Mouse (Mus musculus) colon, adult 2 months (tissue): ENCODE measurements around the gene Paqr7. TPM values are rescaled to one million over a fixed set of nuclear protein-coding genes. Genes with fewer than 3 reads are reported as not detected.

Experiments
- polyA plus RNA-seq: library from polyadenylated mRNA; depleted of rRNA; stranded (reverse); fragments of >200 nt; gene quantifications from 2 replicates; pipeline ENCODE4 v1.2.3, GENCODE M21; 2012; rRNA removed

The Paqr7 gene
- 18.1 and 20.5 TPM in 2 replicates for polyA plus RNA-seq

DNA sequence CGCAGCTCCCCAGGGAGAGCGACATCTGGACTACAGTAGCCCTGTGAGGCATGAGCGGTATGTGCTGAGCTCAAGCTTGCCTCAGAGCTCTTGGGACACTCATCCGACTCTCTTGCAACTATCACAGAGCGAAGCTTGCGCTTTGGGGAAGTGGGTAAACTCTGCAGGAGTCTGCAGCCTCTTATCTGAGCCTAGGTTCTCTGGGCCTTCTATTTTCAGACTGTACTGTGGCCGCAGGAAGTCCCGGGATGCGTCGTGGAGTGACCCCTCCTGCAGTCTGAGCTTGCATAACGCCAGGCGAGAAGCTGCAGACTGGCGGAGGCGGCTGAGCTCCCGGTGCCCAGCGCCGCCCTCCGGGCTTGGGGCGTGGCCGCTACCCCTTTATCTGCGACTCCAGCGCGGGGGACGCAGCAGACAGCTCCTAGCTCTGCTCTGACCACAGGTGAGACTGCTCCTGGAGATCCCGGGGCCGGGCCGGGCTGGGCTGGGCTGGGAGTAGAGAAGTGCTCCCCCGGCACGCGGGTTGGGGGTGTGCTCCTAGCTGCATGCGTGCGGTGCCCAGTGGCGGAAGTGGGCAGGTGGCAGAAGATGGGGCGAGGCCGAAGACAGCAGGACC, at the start of gene Paqr7:
Gene Paqr7, plus strand, starts transcription at position 103 of the 616 bp plus-strand sequence.

DNA sequence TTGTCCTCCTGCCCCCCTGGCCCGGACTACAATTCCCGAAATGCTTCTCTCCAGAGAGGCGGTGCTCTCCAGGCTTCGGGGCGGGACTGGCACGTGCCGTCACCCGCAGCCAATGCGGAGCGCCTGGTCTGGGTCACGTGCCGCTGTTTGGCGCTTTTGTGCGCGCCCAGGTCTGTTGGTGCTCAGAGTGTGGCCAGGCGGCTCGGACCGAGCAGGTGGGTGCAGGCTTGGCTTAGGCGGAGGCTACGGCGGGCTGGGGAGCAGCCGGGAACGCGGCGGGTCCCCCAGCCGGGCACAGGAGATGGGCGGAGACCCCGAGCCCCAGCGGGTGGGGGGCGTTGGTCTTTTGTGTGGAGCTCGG, 28.3 kb upstream of the Paqr7 start, which contains the start of gene Stmn1:
Gene Stmn1, plus strand, starts transcription at position 106 of the 361 bp plus-strand sequence.

GRCm38 (mm10) chr4:134510845-134511411, 14.4 kb downstream of the Paqr7 start, which contains the start of gene Aunip:
Aunip (plus strand) TSS chr4:134510999.

GRCm38 (mm10) chr4:134534932-134535786, 38.7 kb downstream of the Paqr7 start, which contains the start of gene Mtfr1l:
Mtfr1l (minus strand) TSS chr4:134535387.

GRCm38 (mm10) chr4:134551494-134552316, 55.2 kb downstream of the Paqr7 start, which contains the start of gene Selenon:
Selenon (minus strand) TSS chr4:134552166.

Other genes with a start within 250 kb of the Paqr7 start
- not detected in 2 replicates for gene Gm30191, start 249.8 kb upstream of the Paqr7 start, polyA plus RNA-seq
- gene Grrp1, start 242.6 kb upstream of the Paqr7 start, polyA plus RNA-seq: 9.7 and 12.6 TPM in 2 replicates
- gene Pdik1l, start 208.8 kb upstream of the Paqr7 start, polyA plus RNA-seq: 2.1 and 3.5 TPM in 2 replicates
- not detected in 2 replicates for gene Trim63, start 181.6 kb upstream of the Paqr7 start, polyA plus RNA-seq
- 0.24 and 0.33 TPM in 2 replicates for gene Slc30a2, start 153.5 kb upstream of the Paqr7 start, polyA plus RNA-seq
- 0.56 and 2.1 TPM in 2 replicates for gene Extl1, start 112.8 kb upstream of the Paqr7 start, polyA plus RNA-seq
- gene Pafah2, start 100.4 kb upstream of the Paqr7 start, polyA plus RNA-seq: 46.8 and 53.2 TPM in 2 replicates
- 11.4 and 14.9 TPM in 2 replicates for gene Stmn1, start 28.4 kb upstream of the Paqr7 start, polyA plus RNA-seq
- gene Aunip, start 14.3 kb downstream of the Paqr7 start, polyA plus RNA-seq: 0.49 and 0.51 TPM in 2 replicates
- 58.4 and 63.6 TPM in 2 replicates for gene Mtfr1l, start 38.7 kb downstream of the Paqr7 start, polyA plus RNA-seq
- gene Selenon, start 55.5 kb downstream of the Paqr7 start, polyA plus RNA-seq: 11.3 and 12.4 TPM in 2 replicates
- 4.9 and 5.4 TPM in 2 replicates for gene Man1c1, start 207.6 kb downstream of the Paqr7 start, polyA plus RNA-seq